Mouse (Mus musculus) kidney, postnatal 10 days (tissue): ENCODE data around the gene Plod2.
A peak's percentile ranks its signal among the peaks of the same experiment; 100 is the strongest.

Source experiments
- DNase-seq: peaks from one replicate; pipeline ENCODE4 v3.0.0; 2021; ENCODE audit warnings: mixed read lengths

Gene Plod2

DNA sequence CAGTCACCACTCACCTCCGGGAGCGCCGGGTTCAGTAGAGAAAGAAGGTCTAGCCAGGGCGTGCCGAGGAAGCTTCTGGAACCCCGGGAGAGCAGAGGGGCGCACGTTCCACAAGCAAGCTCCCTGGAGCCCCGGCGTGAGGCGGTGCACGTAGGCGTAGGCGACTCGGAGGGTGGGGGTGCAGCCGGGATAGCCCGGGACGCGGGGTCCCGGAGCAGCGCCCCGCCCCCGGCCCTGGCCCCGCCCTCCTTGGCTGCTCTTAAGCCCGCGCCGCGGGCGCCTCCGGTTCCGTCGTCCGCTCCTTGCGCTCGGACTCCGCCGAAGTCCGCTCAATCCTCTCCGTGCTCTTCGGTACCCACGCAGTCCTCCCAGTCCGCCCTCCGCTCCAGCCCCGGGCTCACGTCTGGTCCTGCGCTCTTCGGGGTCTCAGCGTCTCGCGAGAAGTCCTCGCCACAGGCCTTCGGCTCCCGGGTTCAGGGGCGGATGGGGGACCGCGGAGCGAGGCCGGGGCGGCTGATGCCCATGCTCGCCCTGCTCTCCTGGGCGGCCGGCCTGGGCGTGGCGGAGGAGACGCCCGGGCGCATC lies at the start of gene Plod2:
TSS of gene Plod2 (plus strand) at position 247 of the 585 bp plus-strand sequence.
- DNase-seq: peak; percentile 90

DNA sequence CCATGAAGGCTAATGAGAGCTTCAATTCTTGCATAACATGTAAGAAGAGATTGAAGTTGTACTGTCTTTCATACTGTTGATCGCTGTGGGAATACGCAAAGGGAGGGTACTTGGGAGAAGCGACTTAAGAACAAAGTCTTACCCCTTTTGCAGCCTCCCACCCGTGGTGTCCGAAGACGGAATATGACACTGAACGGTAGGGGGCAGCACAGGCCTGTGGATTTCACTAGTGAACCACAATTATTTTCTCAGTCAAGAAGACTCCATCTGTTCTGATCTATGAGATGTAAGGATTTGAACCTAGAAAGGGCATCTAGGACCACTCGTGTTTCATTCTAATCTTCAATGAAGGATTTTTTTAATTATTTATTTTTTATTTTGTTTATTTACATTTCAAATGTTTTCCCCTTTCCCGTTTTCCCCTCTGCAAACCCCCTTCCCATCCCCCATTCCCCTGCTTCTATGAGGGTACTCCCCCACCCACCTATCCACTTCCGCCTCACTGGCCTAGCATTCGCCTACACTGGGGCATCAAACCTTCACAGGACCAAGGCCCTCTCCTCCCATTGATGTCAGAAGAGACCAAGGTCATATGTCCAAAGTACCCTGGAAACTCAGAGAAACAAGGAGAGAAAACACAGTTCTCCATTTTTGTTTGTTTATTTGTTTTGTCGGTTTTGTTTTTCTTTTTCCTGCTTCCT lies 42.2 kb upstream of the Plod2 start:
- DNase-seq: peak; percentile 95

DNA sequence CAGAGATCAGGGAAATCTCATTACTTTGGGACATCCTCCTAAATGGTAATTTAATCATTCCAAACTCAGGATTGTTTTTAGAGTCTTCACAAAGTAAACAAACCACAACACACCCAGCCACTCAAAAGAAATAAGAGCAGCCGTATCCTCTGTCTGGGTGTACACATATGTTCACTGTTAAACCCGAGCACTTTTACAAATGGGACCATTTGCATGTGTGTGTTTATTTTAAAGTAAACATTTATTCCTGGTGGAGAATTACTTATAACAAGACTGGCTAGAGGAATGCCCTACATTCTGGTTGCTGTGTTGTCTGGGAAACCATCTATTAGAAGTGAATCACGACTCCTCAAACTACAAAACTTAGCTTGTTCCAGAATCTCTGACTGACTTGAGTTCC lies 37.8 kb upstream of the Plod2 start:
- no peak for DNase-seq

DNA sequence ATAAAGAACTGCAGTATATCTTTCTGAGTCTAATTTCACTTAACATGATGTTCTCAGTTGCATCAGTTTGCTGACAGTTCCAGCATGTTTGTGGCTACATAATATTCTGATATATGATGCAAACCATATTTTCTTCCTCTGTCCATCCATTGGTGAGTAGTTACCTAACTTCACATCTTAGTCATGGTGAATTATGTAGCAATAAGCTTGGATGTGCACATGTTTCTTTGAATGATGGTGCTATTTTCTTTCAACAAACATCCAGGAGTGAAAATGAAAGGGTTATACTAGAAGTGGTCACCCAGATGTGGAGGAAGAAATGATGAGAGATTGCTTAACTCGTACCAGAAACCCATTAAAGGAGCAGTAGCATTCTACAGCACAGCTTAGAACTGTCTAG lies 37.1 kb upstream of the Plod2 start:
- no peak for DNase-seq

DNA sequence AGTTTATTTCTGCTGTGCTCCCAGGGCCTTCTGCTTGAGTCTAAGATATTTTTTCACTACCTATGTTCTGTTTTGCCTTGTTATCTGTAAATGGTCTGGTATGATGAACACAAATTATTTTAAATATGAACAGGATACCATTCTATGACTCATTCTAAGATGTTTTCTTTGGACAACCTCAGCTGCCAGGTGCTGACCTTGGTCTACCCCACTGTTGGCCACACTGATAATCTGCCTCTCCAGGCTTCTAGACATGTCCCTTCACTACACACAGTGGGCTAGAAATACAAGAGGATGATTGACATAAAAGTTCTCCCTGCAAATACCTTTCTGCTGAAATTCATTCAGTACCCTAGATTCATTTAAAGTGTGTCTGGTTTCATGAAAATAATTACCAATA lies 30.3 kb upstream of the Plod2 start:
- DNase-seq: no peak

DNA sequence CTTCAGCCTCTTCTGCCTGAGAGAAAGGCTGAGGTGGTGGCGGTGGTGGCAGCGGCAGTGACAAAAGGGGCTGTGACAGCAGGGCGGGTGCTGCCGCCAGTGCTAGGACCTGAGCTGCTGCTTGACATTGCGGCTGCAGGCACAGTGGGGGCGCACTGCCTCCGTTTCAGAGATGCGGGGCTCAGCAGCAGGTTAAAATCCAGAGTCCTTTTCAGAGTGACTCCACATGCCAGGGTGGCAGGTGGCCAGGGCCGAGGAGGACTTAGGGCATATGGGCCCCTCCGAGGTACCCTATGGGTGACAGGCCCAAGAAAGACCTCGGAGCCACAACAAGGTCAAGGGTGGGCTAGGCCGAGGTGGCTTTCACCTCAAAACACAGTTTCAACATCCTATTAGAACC lies 25.0 kb upstream of the Plod2 start:
- no peak for DNase-seq

DNA sequence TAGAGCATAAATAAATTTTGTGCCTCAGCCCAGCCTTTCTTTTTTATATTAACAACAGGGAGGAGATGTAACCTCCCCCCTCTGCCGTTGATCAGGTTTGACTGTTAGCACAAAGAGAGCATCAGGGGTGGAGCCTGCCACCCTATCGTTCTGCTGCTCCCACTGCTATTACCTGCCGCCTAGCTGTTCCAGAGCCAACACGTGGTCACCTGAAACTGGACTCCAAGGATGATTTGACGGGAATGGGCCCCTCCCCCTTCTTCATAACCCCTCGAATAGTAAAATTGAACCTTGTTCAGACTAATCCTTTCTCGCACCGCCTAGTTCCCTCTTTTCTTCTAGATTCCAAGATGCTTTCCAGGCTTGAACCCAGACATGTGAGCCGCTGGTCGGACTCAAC lies 21.3 kb upstream of the Plod2 start:
- DNase-seq: no peak

DNA sequence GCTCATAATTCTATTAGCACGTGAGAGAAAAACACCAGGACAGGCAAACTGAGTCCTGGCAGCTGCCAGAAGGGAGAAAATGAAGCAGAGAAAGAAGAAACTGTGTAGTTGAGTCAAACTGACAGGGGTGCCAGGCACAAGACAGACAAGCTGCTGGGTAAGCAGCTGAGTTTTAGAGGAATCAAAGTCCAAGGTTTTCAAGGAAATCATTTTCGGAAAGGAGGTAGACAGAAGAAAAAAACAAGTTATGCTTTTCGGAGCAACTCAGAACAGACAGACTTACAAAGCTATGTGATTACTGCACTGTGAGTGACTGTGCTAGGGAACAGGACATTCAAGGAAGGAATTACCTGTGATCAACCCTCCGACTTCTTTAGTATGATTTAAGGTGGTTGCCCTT lies 17.5 kb upstream of the Plod2 start:
- DNase-seq: no peak

DNA sequence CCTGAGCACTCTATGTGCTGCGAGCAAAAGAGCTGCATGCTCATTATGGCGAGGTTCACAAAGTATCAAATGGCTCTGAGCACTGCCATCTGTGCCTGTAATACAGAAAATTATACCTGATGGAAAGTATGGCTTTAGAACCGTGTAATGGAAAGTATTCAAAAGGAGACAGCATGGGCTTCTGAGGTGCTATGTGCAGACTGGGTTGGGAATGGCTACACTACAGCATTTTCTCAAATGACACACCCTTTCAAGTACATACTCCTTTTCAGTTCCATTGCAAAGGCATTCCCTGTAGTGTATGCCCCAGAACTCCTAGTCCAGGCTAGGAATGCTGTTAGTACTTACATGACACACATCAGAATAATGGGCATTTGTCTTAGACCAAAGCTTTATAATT lies 12.0 kb upstream of the Plod2 start:
- DNase-seq: no peak

DNA sequence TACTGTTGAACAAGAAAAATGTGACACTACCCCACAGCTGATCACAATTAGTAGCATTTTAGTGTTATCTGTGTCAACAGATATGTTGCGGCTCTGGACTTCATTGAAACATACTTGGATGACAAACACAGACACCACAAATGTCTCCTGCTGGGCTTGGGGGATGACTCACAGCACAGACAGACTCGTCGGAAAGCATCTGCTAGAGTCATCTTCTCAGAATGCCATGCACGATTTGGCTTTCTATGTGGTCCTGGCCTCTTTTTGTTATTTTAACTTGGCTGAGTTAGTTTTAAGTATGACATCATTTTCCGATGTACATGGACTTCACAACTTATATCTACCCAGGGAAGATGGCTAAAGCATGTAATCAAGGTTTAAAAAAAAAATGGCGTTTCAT lies 4.3 kb upstream of the Plod2 start:
- DNase-seq: no peak

DNA sequence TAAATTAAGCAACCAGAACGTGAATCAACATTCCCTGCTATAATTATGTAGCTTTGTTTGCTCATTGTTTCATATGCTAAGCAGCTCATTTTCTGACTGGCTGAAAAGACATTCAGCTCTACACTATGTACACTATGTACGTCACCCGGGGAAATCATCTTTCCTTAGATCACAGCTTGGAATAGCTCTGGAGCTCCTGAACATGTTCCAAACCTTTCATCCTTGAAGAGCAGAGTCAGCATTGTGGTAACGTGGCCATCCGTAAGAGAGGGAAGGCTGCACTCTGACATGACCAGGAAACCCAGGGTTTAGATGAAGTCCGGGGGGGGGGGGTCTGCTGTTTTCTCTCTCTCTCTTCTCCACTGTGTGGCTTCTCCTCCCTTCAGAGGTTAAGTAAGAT lies 3.8 kb upstream of the Plod2 start:
- no peak for DNase-seq

DNA sequence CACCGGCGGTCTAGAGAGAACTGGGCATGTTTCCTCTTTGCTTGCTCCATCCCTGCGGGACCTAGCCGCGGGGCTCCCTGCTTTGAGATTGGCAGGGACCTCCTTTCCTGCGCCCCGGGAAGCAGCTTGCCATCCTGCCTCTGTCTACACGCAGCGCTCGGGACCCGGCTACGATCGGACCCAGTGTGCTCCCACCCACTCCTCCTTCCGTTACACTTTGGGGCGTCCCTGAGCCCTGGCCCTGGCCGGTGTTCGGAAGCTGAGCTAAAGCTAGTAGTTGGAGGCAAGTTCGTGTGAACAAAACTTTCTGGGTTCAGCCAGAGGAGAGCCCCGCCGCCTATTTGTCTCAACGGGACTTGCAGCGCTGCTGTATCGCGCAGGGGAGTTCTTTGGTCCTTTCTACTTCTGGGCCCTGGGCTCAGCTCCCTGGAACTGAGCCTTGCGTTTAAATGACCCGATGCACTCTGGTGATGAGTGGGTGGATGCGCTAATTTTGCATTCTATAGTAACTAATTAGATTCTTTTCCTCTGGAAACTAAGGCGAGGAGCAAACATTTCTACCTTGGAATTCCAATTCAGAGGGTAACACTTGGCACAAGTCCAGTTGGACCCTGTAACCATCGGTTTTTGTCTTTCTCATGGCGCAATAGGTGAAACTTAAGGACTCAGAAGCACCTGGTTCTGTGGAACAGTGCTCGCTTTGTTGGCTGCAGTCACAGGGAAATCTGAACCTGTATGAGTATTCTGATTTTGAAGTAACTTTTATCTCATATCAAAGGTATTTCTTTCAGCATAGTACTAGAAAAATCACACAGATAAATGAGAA lies 781 bp downstream of the Plod2 start:
- DNase-seq: peak; percentile 69

DNA sequence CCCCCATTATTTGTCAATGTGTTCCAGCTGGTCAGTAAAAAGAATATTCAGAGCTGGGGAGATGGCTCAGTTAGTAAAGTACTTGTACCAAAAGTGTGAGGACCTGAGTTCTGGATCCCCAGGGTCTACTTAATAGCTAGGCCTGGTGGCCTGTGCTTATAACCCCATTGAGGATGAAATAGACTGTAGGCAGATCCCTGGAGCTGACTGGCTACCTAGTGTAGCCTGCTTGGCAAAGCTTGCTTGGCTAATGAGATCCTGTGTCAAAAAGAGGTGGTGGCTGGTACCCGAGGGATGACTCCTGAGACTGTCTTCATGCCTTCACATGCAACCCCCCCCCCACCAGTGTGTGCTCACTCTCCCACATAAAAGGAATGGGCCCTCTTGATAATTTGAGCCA lies 2.1 kb downstream of the Plod2 start:
- no peak for DNase-seq

DNA sequence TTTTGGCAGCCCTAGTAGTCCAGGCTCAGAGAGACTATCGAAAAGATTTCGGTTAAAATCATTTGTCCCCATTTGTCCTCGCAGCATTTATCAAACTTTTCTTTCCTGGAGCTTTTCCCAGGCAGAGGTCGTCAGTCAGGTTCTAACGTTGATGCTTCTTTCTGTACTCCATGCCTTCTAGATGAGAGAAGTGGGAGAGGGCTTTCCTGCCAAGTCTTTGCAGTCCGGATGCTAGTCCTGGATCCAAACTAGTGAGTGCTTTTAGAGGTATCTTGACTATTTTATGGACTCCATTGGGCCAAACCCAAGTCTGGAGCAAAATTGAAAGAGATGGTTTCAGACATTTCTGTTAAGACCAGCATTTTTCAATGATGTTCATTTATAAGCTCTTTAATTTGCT lies 3.0 kb downstream of the Plod2 start:
- DNase-seq: no peak

DNA sequence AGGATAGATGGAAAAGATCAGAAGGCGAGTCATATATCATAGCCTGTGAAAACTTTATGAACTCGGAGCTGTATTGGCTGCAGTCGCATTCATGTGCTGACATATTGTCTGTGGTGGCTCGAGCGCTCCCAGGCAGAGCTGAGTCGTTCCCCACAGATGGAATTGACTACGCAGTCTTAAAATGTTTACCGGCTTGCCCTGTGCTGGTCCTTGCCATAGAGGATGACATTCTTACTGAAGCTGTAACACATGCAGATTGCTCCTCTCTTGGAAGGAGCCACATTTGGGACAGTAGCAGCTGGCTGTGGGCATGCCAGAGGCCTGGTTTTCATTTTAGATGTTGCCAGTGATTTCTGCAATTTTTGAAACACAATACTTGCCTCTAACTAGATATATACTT lies 4.4 kb downstream of the Plod2 start:
- no peak for DNase-seq

DNA sequence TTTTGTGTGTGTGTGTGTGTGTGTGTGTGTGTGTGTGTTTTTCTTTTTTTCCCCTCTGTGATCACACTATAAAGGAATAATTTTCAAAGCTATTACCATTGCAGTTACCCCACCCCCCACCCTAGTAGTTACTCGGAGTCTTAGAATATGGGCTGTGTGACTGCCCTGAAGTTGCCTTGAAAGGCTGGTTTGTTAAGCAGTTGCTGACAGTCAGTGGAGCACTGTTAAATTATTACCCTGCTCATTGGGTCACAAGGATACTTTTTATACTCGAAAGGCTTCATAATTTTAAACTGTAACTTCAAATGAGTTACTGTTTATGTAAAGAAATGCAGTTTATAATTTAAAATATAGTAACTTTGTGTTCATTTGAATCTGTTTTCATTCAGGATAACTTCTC lies 5.1 kb downstream of the Plod2 start:
- no peak for DNase-seq

DNA sequence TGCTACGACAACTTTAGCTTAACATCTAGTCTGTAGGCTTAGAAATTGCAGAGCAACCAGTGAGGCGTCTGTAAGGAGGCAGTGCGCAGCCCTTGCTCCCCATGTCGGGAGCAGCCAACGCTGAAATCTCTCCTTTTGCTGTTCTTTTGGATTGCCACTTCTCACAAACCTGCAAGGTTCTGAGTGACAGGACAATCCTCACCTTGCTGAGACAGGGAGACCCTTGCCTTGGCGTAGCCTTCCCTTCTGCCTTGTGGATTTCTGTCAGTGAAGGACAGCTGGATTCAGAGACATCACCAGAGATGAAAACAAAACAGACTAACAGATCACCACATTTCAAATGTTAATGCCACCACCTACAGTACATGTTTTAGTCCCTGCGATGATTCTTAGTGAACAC lies 5.8 kb downstream of the Plod2 start:
- no peak for DNase-seq

DNA sequence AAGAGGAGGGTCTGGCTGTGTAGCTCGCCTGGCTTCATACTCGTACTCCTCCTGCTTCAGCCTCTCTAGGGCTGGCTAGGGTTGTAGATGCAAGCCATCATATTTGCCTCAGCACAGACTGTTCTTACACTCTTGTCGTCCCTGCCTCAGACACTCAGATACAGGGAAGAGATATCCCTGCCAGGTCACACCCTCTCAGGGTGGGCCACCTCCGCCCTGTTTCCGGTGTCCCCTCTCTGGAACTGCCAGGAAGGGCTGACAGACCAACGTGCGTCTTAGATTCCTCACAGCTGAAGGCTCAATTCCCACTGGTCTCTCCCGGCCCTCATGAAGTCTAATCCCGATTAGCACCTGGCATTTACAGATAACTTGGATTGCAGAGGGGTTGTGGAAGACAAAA lies 6.6 kb downstream of the Plod2 start:
- no peak for DNase-seq

DNA sequence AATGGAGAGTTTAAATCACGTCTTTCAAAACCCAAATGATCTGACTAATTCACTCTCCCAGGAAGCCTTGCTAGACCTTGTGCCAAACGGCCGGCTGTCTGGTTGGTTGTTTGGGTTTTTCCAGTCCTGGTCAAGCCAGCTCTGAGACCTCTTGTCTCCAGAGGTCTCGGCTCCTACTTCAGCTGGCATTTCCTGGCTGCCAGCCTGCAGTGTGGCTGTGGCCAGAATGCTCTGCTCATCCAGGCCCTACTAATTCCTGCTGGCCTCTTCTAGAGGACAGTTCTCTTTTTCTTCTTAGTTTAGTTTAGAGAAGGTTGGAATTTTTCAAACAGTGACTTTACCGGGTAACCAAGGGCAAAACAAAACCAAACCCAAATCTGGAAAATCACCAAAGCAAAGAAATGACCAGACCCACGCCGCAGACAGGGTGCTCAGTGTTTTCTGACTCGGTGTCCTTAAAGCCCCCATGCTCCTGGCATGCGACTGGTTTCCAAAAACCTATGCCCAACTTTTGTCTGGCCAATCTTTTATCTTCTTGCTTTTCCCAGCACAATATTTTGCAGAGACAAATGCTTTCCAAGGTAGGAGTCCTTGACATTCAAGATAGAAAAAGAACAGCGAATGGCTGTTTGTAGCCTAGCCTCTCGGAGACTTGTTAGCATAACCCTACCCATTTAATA lies 7.9 kb downstream of the Plod2 start:
- DNase-seq: peak; percentile 57

DNA sequence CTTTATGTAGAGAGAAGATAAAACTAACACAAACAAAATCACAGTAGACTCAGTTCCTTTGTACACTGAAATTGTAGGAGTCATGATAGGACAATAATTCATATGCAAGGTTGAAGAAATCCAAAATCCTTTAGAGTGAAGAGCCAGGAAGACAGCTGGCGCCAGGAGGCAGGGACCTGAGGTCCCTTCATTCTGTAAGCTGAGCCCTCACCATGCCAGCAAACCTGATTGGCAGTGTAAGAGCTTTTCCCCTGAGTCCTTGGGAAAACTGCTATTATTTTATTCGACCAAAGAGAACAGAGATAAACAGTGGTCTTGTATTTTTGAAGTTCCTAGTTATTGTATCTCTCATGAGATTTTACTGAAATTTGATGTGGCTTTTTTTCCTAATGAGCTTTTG lies 9.0 kb downstream of the Plod2 start:
- no peak for DNase-seq

DNA sequence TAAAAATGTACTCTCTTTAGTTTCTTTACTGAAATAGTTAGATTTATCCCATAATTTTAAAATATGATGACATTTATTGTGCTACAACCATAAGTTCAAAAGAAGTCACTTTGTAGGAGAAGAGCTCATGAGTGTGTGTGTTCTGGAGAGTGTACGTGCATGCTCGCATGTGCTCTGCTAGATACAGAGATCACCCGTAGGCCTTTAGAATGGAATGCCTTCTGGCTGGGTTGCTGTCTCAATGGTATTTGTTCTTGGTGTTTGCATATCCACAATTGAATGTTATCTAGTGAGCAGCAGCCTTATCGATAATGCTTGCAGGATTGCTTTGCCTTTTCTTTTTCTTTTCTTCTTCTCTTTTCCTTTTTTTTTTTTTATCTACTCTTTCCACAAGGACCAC lies 9.6 kb downstream of the Plod2 start:
- no peak for DNase-seq

DNA sequence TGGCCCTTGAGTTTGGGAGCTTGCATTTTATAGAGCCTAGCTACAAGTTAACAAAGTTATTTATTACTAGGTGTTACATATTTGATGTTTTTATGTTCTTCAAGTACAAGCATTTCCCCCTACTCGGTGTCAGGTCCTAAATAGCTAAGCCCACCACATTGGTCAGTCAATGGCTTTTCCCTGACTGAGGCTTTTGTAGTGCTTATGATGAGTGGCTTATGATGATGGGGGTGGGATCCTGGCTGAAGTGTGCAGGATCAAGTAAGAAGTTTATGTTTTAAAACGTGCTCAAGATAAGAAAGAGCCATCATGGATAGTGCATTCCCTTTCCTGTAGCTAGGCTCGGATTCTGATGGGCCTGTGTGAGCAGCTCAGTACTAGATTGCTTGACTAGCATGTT lies 10.7 kb downstream of the Plod2 start:
- DNase-seq: no peak
